Mouse (Mus musculus): Measurements from ENCODE around the gene Olfr705. TPM values are rescaled to one million over a fixed set of nuclear protein-coding genes. Genes with fewer than 3 reads are reported as not detected.

Olfr705 gene
- polyA plus RNA-seq, 1 experiment from 2014 or later = not detected

Other genes with a start within 250 kb of the Olfr705 start
- gene Olfr693, start 196.3 kb downstream of the Olfr705 start, polyA plus RNA-seq (2014; fragmentation: Nextera tagmentation; extraction: Ambion mirVana) = not detected in 2 replicates
- gene Olfr694, start 185.1 kb downstream of the Olfr705 start, polyA plus RNA-seq (2014; fragmentation: Nextera tagmentation; extraction: Ambion mirVana) = not detected in 2 replicates
- not detected in 2 replicates for gene Olfr695, start 160.5 kb downstream of the Olfr705 start, polyA plus RNA-seq (2014; fragmentation: Nextera tagmentation; extraction: Ambion mirVana)
- not detected in 2 replicates for gene Olfr697, start 134.4 kb downstream of the Olfr705 start, polyA plus RNA-seq (2014; fragmentation: Nextera tagmentation; extraction: Ambion mirVana)
- gene Olfr698, start 121.5 kb downstream of the Olfr705 start, polyA plus RNA-seq (2014; fragmentation: Nextera tagmentation; extraction: Ambion mirVana) = not detected in 2 replicates
- gene Olfr699, start 83.7 kb downstream of the Olfr705 start, polyA plus RNA-seq (2014; fragmentation: Nextera tagmentation; extraction: Ambion mirVana) = not detected in 2 replicates
- not detected in 2 replicates for gene Olfr700, start 68.1 kb downstream of the Olfr705 start, polyA plus RNA-seq (2014; fragmentation: Nextera tagmentation; extraction: Ambion mirVana)
- not detected in 2 replicates for gene Olfr701, start 62.8 kb downstream of the Olfr705 start, polyA plus RNA-seq (2014; fragmentation: Nextera tagmentation; extraction: Ambion mirVana)
- gene Olfr702, start 43.0 kb downstream of the Olfr705 start, polyA plus RNA-seq (2014; fragmentation: Nextera tagmentation; extraction: Ambion mirVana) = not detected in 2 replicates
- not detected in 2 replicates for gene Olfr703, start 33.5 kb downstream of the Olfr705 start, polyA plus RNA-seq (2014; fragmentation: Nextera tagmentation; extraction: Ambion mirVana)
- not detected in 2 replicates for gene Olfr704, start 13.7 kb downstream of the Olfr705 start, polyA plus RNA-seq (2014; fragmentation: Nextera tagmentation; extraction: Ambion mirVana)
- gene Olfr706, start 11.3 kb upstream of the Olfr705 start, polyA plus RNA-seq (2014; fragmentation: Nextera tagmentation; extraction: Ambion mirVana) = not detected in 2 replicates
- gene Olfr707, start 24.4 kb upstream of the Olfr705 start, polyA plus RNA-seq (2014; fragmentation: Nextera tagmentation; extraction: Ambion mirVana) = not detected in 2 replicates
- not detected in 2 replicates for gene Olfr1532-ps1, start 31.1 kb upstream of the Olfr705 start, polyA plus RNA-seq (2014; fragmentation: Nextera tagmentation; extraction: Ambion mirVana)
- not detected in 2 replicates for gene Olfr709-ps1, start 55.3 kb upstream of the Olfr705 start, polyA plus RNA-seq (2014; fragmentation: Nextera tagmentation; extraction: Ambion mirVana)
- gene Olfr710, start 71.4 kb upstream of the Olfr705 start, polyA plus RNA-seq (2014; fragmentation: Nextera tagmentation; extraction: Ambion mirVana) = not detected in 2 replicates
- not detected in 2 replicates for gene Olfr6, start 87.0 kb upstream of the Olfr705 start, polyA plus RNA-seq (2014; fragmentation: Nextera tagmentation; extraction: Ambion mirVana)
- gene Olfr711, start 98.6 kb upstream of the Olfr705 start, polyA plus RNA-seq (2014; fragmentation: Nextera tagmentation; extraction: Ambion mirVana) = not detected in 2 replicates
- not detected in 2 replicates for gene Olfr2, start 129.2 kb upstream of the Olfr705 start, polyA plus RNA-seq (2014; fragmentation: Nextera tagmentation; extraction: Ambion mirVana)
- gene Olfr713, start 154.3 kb upstream of the Olfr705 start, polyA plus RNA-seq (2014; fragmentation: Nextera tagmentation; extraction: Ambion mirVana) = not detected in 2 replicates
- gene Olfr714, start 194.1 kb upstream of the Olfr705 start, polyA plus RNA-seq (2014; fragmentation: Nextera tagmentation; extraction: Ambion mirVana) = not detected in 2 replicates
- not detected in 2 replicates for gene Olfr17, start 216.3 kb upstream of the Olfr705 start, polyA plus RNA-seq (2014; fragmentation: Nextera tagmentation; extraction: Ambion mirVana)
- gene Olfr715b, start 233.5 kb upstream of the Olfr705 start, polyA plus RNA-seq (2014; fragmentation: Nextera tagmentation; extraction: Ambion mirVana) = not detected in 2 replicates

Data from midbrain, embryonic 14.5 days (tissue).